ENCODE assay signal across 8 mouse cellular contexts in the genomic region with DNA sequence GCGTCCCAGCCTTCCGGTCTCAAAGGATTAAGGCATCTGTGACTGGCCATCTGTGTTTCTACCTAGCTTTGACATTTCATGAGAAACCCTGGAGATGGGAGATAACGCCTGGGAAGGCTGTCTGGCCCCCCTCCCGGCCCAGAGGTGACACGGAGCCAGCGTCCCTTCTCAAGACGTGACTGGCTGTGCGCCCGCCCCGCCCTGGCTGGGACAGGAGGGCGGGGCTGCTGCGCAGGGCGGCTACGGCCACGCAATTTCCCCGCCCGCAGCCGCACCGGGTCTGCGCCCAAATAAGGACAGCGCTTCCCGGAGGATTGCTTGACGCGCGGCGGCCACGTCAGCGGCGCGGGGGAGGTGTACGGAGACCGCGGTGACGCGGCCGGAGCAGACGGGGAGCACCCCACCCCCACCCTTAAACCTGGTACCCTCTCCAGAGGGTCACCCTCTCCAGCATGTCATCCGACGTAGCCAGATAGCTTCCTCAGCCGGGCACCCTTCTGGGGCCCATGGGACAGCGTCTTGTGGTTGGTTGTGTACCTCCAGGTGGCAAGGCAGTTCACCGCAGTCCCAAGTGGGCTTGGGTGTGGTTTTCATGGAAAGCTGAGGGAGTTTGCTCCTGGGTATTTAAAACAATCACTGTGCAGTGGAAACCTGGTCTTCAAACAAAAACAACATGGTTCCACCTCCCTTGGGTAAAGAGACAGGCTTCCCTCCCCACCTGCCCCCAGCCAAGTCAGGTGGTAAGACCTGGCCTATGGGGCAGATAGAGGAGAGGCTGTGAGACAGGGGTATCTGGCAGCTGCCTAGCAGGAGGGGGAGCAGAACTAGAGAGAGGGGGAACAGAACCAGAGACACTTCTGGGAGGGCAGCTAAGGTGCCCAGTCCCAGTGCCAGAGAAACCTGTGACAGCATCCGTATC. TPM values are rescaled to one million over a fixed set of nuclear protein-coding genes. Genes with fewer than 3 reads are reported as not detected.
DNase-seq lines count a peak whose midpoint lies in the region; ATAC-seq lines count a peak whose summit lies in the region.

No protein-coding gene starts in this region.

- H3K9ac ChIP-seq in hindbrain, embryonic 13.5 days = peak overlapping the region; percentile 81

- H3K4me1 ChIP-seq in hindbrain, embryonic 13.5 days (replicated peaks) = peaks cover 60% of the 10 kb centered on the region

- H3K36me3 ChIP-seq in hindbrain, embryonic 13.5 days = no peaks in the 10 kb centered on the region

- peak overlapping the region; percentile 81 for H3K4me2 ChIP-seq in hindbrain, embryonic 13.5 days

- peak; percentile 80 for ATAC-seq in hindbrain, embryonic 13.5 days (ENCODE audit: low FRiP score)

- peak; percentile 97 for DNase-seq in NIH3T3 (ENCODE audit: low read depth)
- DNase-seq in cerebellum, postnatal 10 days = peak; percentile 91 to 92
- DNase-seq in frontal cortex, postnatal 14 days (ENCODE audit: low spot score in 2 of 2) = peak; percentile 72 to 79
- peak; percentile 83 to 86 for DNase-seq in layer of hippocampus, postnatal 36 days
- peak; percentile 97 for DNase-seq in lung, postnatal 25 days (ENCODE audit: low spot score)
- peak; percentile 67 for DNase-seq in retina, adult 2 months (ENCODE audit: low read depth, low spot score)
- DNase-seq in thymus, postnatal 25 days = peak; percentile 87

- H3K4me3 ChIP-seq in hindbrain, embryonic 13.5 days = peak overlapping the region; percentile 47

- H3K27ac ChIP-seq in hindbrain, embryonic 13.5 days = peak overlapping the region; percentile 85

- WGBS in hindbrain, embryonic 13.5 days = 3% methylated on average over 43 of the region's 43 CpGs

- H3K9me3 ChIP-seq in hindbrain, embryonic 13.5 days = no peaks in the 10 kb centered on the region

- H3K27me3 ChIP-seq in hindbrain, embryonic 13.5 days = 0 out of 2 replicates have a peak, but pooled peaks cover 4% of the 10 kb centered on the region

RNA-seq across cellular contexts. Expression of gene Btg2, which starts 14.2 kb away (rescaled TPM):
- polyA plus RNA-seq in hindbrain, embryonic 13.5 days (2015; fragmentation: Nextera tagmentation; extraction: Ambion mirVana) = 57.4 and 63.4 TPM in 2 replicates
- total RNA-seq in layer of hippocampus, postnatal 36 days (2021) = 10 to 100 TPM; 18.7 to 18.9 TPM

RNA-seq across cellular contexts. Expression of gene Chit1, which starts 17.9 kb away (rescaled TPM):
- 0.30 and 0.35 TPM in 2 replicates for polyA plus RNA-seq in hindbrain, embryonic 13.5 days (2015; fragmentation: Nextera tagmentation; extraction: Ambion mirVana)
- not detected for total RNA-seq in layer of hippocampus, postnatal 36 days (2021)

RNA-seq across cellular contexts. Expression of gene Fmod, which starts 56.1 kb away (rescaled TPM):
- polyA plus RNA-seq in hindbrain, embryonic 13.5 days (2015; fragmentation: Nextera tagmentation; extraction: Ambion mirVana) = 7.3 and 7.6 TPM in 2 replicates
- total RNA-seq in layer of hippocampus, postnatal 36 days (2021) = 1 to 10 TPM; 4.0 to 7.8 TPM

Comparison
In these comparisons a context has a peak if more than half of its experiments do, and no peak if none do; other contexts are left out.
1. Peak in every context shown above with its lines: DNase-seq, ATAC-seq, H3K4me3 ChIP-seq and H3K27ac ChIP-seq.